Mouse (Mus musculus): Measurements from ENCODE around the gene Nhsl1.
A peak's percentile ranks its signal among the peaks of the same experiment; 100 is the strongest.

Nhsl1 gene

GRCm38 (mm10) chr10:18394270-18394669 is 75.5 kb downstream of the Nhsl1 start:
- no peak for DNase-seq (ENCODE audit: low read depth, low spot score)

- DNase-seq (ENCODE audit: low read depth, low spot score) = no peak
These were observed 81.4 kb downstream of the Nhsl1 start for GRCm38 (mm10) chr10:18400089-18400644.

DNA sequence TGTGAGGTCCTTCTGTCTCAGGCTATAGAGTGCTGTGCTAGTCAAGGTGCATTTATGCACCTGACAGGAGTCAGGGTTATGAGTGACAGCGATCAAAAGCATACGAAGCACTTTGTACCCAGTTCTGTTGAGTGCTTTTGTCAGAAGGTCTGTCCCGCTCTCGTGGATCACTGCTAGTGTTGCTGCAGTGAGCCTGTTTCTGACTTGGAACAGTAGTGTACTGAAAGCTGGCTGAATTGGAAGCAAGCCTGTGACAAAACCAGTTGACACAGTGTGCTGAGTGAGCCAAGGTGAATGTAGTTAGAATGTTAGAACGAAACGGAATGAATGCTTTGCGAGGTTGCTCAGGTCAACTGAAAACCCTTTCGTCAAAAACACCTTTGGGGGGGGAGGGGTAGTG is 82.2 kb downstream of the Nhsl1 start:
- no peak for DNase-seq (ENCODE audit: low read depth, low spot score)

DNA sequence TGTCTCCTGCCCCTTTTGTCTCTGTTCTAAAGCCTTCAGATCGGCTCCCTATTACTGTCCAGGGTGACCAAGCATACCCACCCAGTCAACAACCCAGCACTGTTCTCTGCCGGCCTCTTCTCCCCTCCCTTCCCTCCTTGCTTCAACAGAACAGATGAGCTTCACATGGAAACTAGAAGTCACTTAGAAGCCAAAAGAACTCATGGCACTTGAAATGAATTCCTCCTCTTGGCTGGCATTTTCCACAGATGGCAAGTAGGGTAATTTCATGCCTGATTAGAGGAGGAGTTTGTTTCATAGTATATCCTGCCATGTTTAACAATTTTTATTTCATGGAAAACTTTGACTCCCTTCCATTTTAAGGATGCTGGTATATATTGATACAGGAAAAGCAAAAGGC is 85.2 kb downstream of the Nhsl1 start:
- DNase-seq (ENCODE audit: low read depth, low spot score) = no peak

DNA sequence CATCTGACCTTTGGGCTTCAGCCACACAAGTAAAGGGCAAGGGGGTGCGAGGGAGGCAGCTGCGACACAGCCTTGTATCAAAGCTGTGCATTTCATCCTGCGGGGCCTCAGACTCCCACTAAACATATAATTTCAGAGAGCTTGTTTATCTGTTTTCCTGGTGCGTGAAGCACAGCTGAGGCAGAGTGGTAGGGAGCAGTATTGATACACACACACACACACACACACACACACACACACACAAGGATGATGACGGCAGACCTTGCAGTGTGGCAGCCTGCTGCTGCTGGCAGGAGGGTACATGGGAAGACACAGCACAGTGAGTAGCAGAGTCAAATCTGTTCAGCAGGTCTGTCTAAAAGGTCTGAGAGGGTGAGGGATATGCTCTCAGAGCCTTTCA is 85.9 kb downstream of the Nhsl1 start:
- no peak for DNase-seq (ENCODE audit: low read depth, low spot score)

- peak; percentile 58 for DNase-seq (ENCODE audit: low read depth, low spot score)
These were observed 88.5 kb downstream of the Nhsl1 start for GRCm38 (mm10) chr10:18407062-18407830.

DNA sequence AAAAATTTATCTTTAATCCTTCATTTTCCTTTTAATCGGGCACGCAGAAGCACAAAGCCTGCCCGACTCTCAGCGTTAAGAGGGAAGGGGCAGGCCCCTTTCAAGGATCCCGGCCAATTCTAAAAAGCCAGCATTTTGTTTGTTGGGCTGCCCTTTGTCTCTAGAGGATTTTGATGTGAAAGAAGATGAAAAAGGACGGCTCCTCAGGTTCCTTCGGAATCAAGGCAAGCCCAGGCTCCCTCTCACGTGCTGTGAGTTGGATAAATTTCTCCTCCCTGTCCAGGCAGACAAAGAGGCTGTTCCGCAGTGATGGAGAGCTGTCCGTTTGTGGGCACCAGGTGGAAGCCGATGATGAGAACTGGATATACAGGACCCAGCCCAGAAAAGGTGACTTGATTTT is 89.3 kb downstream of the Nhsl1 start:
- no peak for DNase-seq (ENCODE audit: low read depth, low spot score)

DNA sequence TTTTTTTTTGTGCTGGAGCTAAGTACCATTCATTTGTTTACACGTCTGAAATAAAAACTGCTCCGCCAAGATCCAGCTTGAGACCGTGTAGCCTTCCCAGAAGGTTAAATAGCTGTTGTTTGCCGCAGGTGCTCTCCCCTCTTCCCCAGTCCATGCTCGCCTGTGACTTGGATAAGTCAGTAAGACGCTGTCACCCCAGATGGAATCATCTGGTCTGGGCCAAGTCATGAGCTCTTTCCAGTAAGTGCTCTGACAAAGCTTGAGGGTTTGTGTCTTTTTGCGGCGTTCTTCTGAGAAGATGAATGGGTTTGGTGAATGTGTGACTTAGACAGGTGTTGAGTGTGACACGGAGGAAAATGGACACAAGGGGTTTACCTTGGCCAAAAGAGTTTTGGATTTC is 89.8 kb downstream of the Nhsl1 start:
- no peak for DNase-seq (ENCODE audit: low read depth, low spot score)

DNA sequence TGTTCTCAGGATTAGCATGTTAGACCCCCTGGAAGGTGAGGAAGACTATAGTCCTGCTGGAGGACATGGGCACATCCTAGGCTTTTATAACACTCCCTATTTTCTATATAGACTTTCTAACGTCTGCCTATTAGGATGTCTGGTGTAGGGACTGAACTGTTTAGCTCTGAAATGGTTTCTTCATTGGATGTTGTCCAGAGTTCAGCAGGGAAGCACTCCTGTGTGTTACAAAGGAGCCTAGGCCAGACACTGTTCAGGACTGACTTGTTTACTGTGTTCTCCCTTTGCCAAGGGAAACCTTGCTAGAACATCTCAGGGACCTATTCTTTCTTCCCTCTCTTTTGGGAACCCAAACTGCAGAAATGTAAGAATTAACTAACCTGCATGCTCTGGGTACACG is 90.3 kb downstream of the Nhsl1 start:
- no peak for DNase-seq (ENCODE audit: low read depth, low spot score)

- DNase-seq (ENCODE audit: low read depth, low spot score) = no peak
These were observed 92.5 kb downstream of the Nhsl1 start for GRCm38 (mm10) chr10:18411266-18411665.

DNA sequence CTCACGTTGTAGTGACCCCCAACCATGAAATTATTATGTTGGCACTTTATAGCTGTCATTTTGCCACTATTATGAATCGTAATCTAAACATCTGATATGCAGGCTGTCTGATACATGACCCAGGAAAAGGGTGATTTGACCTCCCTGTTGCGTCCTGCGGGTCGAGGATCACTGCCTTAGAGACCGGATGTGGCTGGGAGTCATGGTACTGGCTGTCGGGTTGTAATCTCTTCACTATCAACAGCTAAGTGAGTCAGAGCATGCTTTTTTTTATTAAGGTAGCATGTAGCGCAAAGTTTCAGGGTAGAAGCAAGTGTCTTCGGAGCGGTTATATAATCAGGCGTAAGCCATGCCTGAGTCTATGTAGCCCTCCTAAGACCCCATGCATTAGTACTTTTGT is 97.2 kb downstream of the Nhsl1 start:
- no peak for DNase-seq (ENCODE audit: low read depth, low spot score)

GRCm38 (mm10) chr10:18418160-18418559 is 99.4 kb downstream of the Nhsl1 start:
- DNase-seq (ENCODE audit: low read depth, low spot score) = no peak

DNA sequence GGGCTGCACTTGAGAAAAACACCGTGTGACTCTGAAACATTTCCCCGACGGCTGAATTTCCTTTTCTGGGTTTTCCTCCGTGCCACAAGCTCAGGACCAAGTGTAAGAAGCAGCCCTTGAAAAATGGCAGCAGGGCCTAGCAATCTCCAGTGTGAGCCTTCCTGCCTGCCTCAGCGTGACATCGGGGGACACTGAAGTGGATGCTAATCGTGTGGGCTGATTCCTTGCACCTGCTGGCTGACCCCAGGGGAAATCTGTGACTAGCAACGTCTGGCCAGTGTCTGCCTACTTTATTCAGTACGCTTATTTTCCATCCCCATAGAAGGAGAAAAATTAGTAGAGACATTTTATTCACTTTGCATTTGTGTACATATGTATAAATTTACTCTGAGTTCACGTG is 100.7 kb downstream of the Nhsl1 start:
- DNase-seq (ENCODE audit: low read depth, low spot score) = no peak

- DNase-seq (ENCODE audit: low read depth, low spot score) = no peak
These were observed 101.6 kb downstream of the Nhsl1 start for GRCm38 (mm10) chr10:18420259-18421000.

DNA sequence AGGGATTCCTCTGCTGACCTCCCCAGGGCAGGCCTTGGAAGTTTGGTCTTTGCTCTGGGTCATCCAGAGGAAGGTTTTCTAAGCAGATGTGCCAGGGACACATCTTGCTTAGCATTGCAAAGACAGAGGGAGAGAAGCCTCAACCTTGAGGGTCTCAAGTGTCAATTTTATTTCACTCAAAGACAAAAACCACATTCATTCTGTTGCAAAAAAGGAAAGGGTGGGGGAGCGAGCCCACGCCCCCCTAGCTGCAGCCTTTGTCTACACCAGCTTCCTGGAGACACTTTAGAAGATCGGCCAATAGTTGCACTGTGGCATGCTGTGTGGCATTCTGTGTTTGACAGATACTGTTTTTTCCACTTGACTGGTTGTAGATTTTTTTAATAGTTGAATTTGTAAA is 104.2 kb downstream of the Nhsl1 start:
- no peak for DNase-seq (ENCODE audit: low read depth, low spot score)

DNA sequence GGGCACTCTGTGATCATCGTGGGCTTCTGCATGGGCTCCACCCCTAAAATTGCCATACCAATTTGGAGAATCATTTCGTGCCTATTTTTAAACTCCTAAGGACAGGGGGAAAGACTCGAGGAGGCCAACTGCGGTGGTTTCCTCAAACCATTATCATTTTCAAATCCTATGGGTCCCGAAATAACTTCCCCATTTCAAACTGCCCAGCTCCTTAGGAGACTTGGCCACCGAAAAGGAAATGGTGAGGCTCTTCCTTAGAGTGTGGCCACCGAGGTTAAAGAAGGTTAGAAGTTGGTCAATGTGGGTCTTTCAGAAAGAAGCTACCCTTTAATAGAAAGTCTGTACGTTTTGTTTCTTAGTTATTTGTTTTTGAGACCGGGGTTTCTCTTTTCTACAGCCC is 104.8 kb downstream of the Nhsl1 start:
- DNase-seq (ENCODE audit: low read depth, low spot score) = no peak

- DNase-seq (ENCODE audit: low read depth, low spot score) = no peak
These were observed 109.1 kb downstream of the Nhsl1 start for GRCm38 (mm10) chr10:18427866-18428265.

DNA sequence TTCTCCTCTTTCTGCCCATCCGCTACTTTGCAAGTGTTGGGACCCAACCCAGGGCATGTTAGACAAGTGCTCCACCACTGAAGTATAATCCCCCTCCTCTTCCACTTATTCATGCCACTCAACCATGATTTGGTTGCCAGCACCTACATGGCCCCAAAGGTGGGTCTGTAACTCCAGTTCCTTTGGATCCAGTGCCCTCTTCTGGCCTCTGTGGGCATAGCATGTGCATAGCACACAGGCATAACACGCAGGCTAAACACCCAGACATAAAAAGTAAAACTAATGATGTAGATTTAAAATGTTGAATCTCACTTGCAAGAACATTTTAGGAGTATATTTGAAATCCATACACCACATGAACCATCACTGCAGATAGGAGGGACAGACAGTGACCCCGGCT is 110.7 kb downstream of the Nhsl1 start:
- no peak for DNase-seq (ENCODE audit: low read depth, low spot score)

DNA sequence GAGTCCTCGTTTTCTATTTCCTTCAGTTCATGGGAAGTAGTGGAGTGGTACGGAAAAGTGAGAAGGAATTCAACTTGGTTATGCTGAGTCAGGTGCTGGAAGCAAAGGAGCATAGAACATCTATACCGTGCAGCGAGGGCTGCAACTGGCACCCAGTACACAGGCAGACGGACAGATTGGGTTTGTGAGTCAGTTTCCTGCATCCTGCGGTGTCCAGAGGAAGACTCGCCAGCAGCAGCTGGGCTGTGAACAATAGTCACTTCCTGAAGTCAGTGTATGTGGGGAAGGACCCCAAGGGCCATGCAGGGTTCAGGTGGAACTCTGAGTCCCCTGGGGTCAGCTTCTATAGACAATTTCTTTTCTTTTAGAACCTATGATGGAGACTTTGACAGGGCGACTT is 111.4 kb downstream of the Nhsl1 start:
- no peak for DNase-seq (ENCODE audit: low read depth, low spot score)

GRCm38 (mm10) chr10:18430973-18431372 is 112.2 kb downstream of the Nhsl1 start:
- no peak for DNase-seq (ENCODE audit: low read depth, low spot score)

DNA sequence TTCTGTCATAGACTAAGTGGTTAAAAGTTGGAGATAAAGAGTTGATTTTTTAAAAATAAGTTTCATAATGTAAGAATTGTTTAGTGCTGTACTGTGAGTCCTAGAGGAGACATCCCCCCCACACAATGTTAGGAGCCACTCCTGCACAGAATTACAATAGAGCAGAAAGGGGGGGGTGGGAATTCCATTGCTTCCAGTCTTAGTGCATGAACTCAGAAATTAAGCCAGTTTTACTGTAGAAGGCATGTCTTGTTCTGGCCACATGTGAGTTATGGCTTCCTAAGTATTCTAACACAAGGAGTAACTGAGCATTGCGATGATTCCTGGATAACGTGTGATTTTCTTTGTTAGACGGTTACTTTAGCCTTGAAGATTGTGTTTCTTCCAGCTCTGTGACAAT is 112.8 kb downstream of the Nhsl1 start:
- DNase-seq (ENCODE audit: low read depth, low spot score) = no peak

DNA sequence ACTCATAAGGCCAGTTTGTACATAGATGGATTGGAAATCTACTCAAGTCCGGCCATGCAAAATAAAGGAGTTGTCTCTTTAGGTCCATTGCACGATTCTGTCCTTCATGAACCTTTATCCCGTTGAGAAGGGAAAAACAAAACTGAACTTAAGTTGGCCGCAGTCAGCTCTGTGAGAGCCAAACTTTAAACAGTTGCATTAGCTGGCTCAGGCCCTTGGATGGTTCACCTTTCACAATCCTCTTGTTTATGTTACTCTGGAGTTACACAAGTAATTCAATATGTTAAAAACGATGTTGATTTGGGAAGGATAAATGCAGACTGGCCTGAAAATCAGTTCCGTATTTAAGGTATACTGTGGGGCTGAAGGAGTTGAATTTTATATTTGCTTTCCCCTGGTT is 116.7 kb downstream of the Nhsl1 start:
- no peak for DNase-seq (ENCODE audit: low read depth, low spot score)

- no peak for DNase-seq (ENCODE audit: low read depth, low spot score)
These were observed 117.2 kb downstream of the Nhsl1 start for GRCm38 (mm10) chr10:18435938-18436337.

All from WW6 (cell line).